Mouse (Mus musculus) testis, adult 2 months (tissue): ENCODE measurements around the gene Ppp6c.

ENCODE experiments used
- CTCF ChIP-seq: fragments of 200-500 bp; IDR thresholded peaks from 2 replicates; pipeline ENCODE4 v1.5.1; 2012; ENCODE audit warnings: low read depth, mild to moderate bottlenecking, inconsistent platforms, low read length, moderate library complexity; ENCODE audit not compliant: control insufficient read depth, insufficient read depth, insufficient replicate concordance
- POLR2A ChIP-seq: fragments of 200-500 bp; IDR thresholded peaks from 2 replicates; pipeline ENCODE4 v1.6.1; 2012; ENCODE audit warnings: low read depth, mild to moderate bottlenecking, inconsistent platforms, low read length, moderate library complexity; ENCODE audit not compliant: control insufficient read depth

DNA sequence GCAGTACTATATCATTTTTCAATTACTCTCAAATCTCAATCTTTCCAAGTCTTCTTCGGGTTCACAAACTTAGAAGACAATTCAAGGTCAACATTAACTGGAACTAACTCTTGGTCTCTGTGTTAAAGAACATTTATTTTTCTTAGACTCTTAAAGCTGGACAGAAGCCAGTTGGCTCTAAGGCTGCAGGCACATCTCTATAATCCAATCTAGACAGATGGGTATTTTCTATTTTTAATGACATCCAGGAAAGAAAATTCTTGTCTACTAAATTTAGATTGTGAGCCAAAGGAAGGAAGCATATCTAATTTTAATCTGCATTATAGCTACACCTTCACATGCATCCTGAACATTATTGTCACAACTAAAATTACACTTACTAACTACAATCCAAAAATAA lies 68.3 kb downstream of the Ppp6c start:
- TF ChIP-seq POLR2A, result no peak
- TF ChIP-seq CTCF, result no peak
